Mouse (Mus musculus) frontal cortex, adult 2 months (tissue): Measurements from ENCODE around the gene Slc2a5. TPM values are rescaled to one million over a fixed set of nuclear protein-coding genes. Genes with fewer than 3 reads are reported as not detected.

Experiments used
- polyA plus RNA-seq: library from polyadenylated mRNA; depleted of rRNA; stranded (reverse); fragments of >200 nt; gene quantifications from 2 replicates; pipeline ENCODE4 v1.2.3, GENCODE M21; 2012; rRNA removed

Gene Slc2a5
- polyA plus RNA-seq, 1 experiment = 7.6 TPM

Other genes with a start within 250 kb of the Slc2a5 start
- 11.6 and 12.5 TPM in 2 replicates for gene Spsb1, start 164.2 kb upstream of the Slc2a5 start, polyA plus RNA-seq
- 4.4 and 5.7 TPM in 2 replicates for gene H6pd, start 110.3 kb upstream of the Slc2a5 start, polyA plus RNA-seq
- 1.4 and 1.8 TPM in 2 replicates for gene Gpr157, start 31.9 kb upstream of the Slc2a5 start, polyA plus RNA-seq
- gene Slc2a7, start 29.7 kb downstream of the Slc2a5 start, polyA plus RNA-seq = not detected in 2 replicates
- gene Car6, start 82.0 kb downstream of the Slc2a5 start, polyA plus RNA-seq = 0.15 TPM in 1 of 2 replicates, not detected in the other
- gene Eno1, start 117.4 kb downstream of the Slc2a5 start, polyA plus RNA-seq = 979 and 1,007 TPM in 2 replicates
- 64.4 and 66.1 TPM in 2 replicates for gene Rere, start 162.4 kb downstream of the Slc2a5 start, polyA plus RNA-seq